Mouse (Mus musculus) liver, embryonic 12.5 days (tissue): ENCODE data around the gene Gm44596. TPM values are rescaled to one million over a fixed set of nuclear protein-coding genes. Genes with fewer than 3 reads are reported as not detected.

Source experiments
- polyA plus RNA-seq: library from polyadenylated mRNA; unstranded; fragments of >200 nt; fragmentation: Nextera tagmentation; extraction: Ambion mirVana; gene quantifications from 2 replicates; pipeline ENCODE4 v1.2.1, GENCODE M21; 2016

Gm44596 gene
- polyA plus RNA-seq, 1 experiment from 2014 or later = not detected

Other genes starting within 250 kb of the Gm44596 start
- 23.3 and 26.4 TPM in 2 replicates for gene Tspan9, start 231.9 kb upstream of the Gm44596 start, polyA plus RNA-seq
- gene Tead4, start 74.7 kb upstream of the Gm44596 start, polyA plus RNA-seq = 1.1 and 1.7 TPM in 2 replicates
- gene Tulp3, start 19.7 kb upstream of the Gm44596 start, polyA plus RNA-seq = 4.7 and 4.8 TPM in 2 replicates
- gene Rhno1, start 12.6 kb upstream of the Gm44596 start, polyA plus RNA-seq = 78.6 and 81.0 TPM in 2 replicates
- gene Foxm1, start 12.5 kb upstream of the Gm44596 start, polyA plus RNA-seq = 24.5 and 26.6 TPM in 2 replicates
- gene Tex52, start within 50 bp of the Gm44596 start, polyA plus RNA-seq = not detected in 2 replicates
- 1.3 and 1.6 TPM in 2 replicates for gene Nrip2, start 23.8 kb downstream of the Gm44596 start, polyA plus RNA-seq
- 18.5 and 20.3 TPM in 2 replicates for gene Itfg2, start 49.4 kb downstream of the Gm44596 start, polyA plus RNA-seq
- gene Fkbp4, start 63.2 kb downstream of the Gm44596 start, polyA plus RNA-seq = 332 and 346 TPM in 2 replicates
- 38.6 and 46.3 TPM in 2 replicates for gene Pzp, start 151.2 kb downstream of the Gm44596 start, polyA plus RNA-seq
- gene A2ml1, start 206.1 kb downstream of the Gm44596 start, polyA plus RNA-seq = 1.4 and 1.7 TPM in 2 replicates
- 0.12 TPM in 1 of 2 replicates, not detected in the other for gene Klrb1a, start 248.0 kb downstream of the Gm44596 start, polyA plus RNA-seq